Mouse (Mus musculus) heart, embryonic 16.5 days (tissue): ENCODE data around the gene Car5a. TPM values are rescaled to one million over a fixed set of nuclear protein-coding genes. Genes with fewer than 3 reads are reported as not detected.
A peak's percentile ranks its signal among the peaks of the same experiment; 100 is the strongest.

Experiments used
- ATAC-seq: fragments of 200-750 bp; cut with Nextera tagmentation; replicated peaks from 2 replicates; pipeline ENCODE4 v1.8.0; 2017; ENCODE audit warnings: moderate number of reproducible peaks; ENCODE audit not compliant: insufficient read depth, low FRiP score; ENCODE audit errors: extremely low read depth
- H3K27ac ChIP-seq: fragments of 300-500 bp; sonication (generic); 2 replicates; pipeline ENCODE4 v1.5.1; 2014; ENCODE audit warnings: mild to moderate bottlenecking, low read length, control low read depth, moderate library complexity
- H3K27me3 ChIP-seq: fragments of 300-500 bp; sonication (generic); 2 replicates; pipeline ENCODE4 v1.6.1; 2014; ENCODE audit warnings: low read length, mixed read lengths; ENCODE audit not compliant: control insufficient read depth, insufficient read depth
- H3K36me3 ChIP-seq: fragments of 300-500 bp; sonication (generic); 2 replicates; pipeline ENCODE4 v1.6.1; 2014; ENCODE audit not compliant: control insufficient read depth, insufficient read depth
- H3K4me1 ChIP-seq: fragments of 300-500 bp; sonication (generic); 2 replicates; pipeline ENCODE4 v1.6.1; 2014; ENCODE audit warnings: low read length, mixed read lengths; ENCODE audit not compliant: control insufficient read depth, insufficient read depth
- H3K4me2 ChIP-seq: fragments of 300-500 bp; sonication (generic); 2 replicates; pipeline ENCODE4 v1.6.1; 2014; ENCODE audit warnings: low read depth, mild to moderate bottlenecking, control low read depth, low read length
- H3K4me3 ChIP-seq: fragments of 300-500 bp; sonication (generic); 2 replicates; pipeline ENCODE4 v1.5.1; 2014; ENCODE audit warnings: mild to moderate bottlenecking, control low read depth, low read length
- H3K9ac ChIP-seq: fragments of 300-500 bp; sonication (generic); 2 replicates; pipeline ENCODE4 v1.6.1; 2014; ENCODE audit warnings: low read length, control low read depth
- H3K9me3 ChIP-seq: fragments of 300-500 bp; sonication (generic); replicated peaks from 2 replicates; pipeline ENCODE4 v1.6.1; 2016; ENCODE audit warnings: low read length; ENCODE audit not compliant: control insufficient read depth
- WGBS: fragments of 180-500 bp; shearing (Covaris S2); extraction: QIAGEN DNeasy Blood & Tissue Kit; methylation state at CpG from one replicate; pipeline ENCODE4 v1.1.7; 2014; 5-methylcytosine and 5-hydroxymethylcytosine counted together
- polyA plus RNA-seq: library from polyadenylated mRNA; unstranded; fragments of >200 nt; fragmentation: Nextera tagmentation; extraction: Ambion mirVana; gene quantifications from 2 replicates; pipeline ENCODE4 v1.2.1, GENCODE M21; 2015

Gene Car5a
- polyA plus RNA-seq, 1 experiment from 2014 or later, result not detected

DNA sequence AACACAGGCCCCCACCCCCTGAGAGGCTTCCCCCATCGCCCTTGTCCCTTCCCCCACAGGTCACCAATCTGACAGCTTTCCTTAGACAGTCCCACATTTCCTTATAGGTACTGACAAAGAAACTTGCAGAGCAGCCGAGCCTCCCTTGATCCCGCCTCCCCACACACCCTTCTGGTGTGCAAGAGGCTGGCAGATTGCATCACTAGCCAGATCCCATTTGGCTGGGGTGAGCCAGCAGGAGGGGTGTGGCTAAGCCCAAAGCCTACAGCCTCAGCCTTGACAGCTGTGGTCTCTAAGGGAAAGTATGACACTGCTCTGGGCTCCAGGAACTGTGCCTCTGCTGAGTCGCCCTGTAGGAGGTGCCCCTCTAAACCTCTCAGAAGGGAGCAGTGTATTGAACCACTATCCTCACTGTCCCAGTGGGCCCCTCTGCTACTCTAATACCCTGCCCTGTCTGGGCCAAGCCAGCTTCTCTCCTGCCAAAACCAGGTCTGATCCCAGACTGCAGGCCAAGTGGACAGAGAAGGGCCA is 46.2 kb downstream of the Car5a start:
- no peaks in the 10 kb centered on the region for H3K9me3 ChIP-seq
- peak overlapping the region; percentile 42; the same call in 1 of the 2 replicates for H3K9ac ChIP-seq
- peak overlapping the region; percentile 80 for H3K27ac ChIP-seq
- H3K4me1 ChIP-seq, result peaks cover 29% of the 10 kb centered on the region
- peak; percentile 58 for ATAC-seq
- no peak overlapping the region for H3K4me3 ChIP-seq
- 6% methylated on average over 4 of the region's 4 CpGs for WGBS
- H3K27me3 ChIP-seq, result no peaks in the 10 kb centered on the region
- H3K4me2 ChIP-seq, result peak overlapping the region; percentile 40
- H3K36me3 ChIP-seq, result no peaks in the 10 kb centered on the region

DNA sequence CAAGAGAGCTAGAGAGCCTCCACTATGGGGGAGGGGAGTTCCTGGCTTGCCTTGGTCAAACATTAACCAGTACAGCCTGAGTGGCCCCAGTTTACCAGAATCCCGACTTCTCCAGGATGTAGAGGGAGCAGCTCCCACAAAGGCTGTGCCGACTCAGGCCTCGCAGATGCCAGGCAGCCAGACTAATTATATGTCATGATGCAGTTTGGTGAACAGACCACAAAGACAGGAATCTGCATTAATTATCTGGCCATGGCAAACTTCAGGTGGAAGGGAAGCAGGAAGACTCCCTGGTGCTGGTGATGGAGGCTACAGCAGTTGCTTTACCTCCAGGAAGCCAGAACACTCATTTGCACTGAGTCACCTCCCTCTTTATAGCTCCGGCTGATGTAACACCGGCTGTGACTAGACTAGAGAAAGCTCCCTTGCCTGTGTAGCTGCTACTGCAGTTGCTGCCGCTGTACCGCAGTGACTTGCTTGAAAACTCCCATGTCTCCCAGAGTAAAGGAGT is 46.8 kb downstream of the Car5a start:
- ATAC-seq, result peak; percentile 26
- Histone ChIP-seq H3K4me1 (peaks cover 31% of the 10 kb centered on the region), H3K27ac (peak overlapping the region; percentile 80), H3K4me3 (no peak overlapping the region), H3K36me3 (no peaks in the 10 kb centered on the region), H3K9ac (peak overlapping the region; percentile 42; the same call in 1 of the 2 replicates), H3K9me3 (no peaks in the 10 kb centered on the region), H3K27me3 (no peaks in the 10 kb centered on the region), H3K4me2 (peak overlapping the region; percentile 40)
- WGBS, result 23% methylated on average over 7 of the region's 7 CpGs

GRCm38 (mm10) chr8:121897205-121897604 is 47.5 kb downstream of the Car5a start:
- H3K27me3 ChIP-seq, result no peaks in the 10 kb centered on the region
- 85% methylated on average over 9 of the region's 9 CpGs for WGBS
- no peak overlapping the region for H3K27ac ChIP-seq
- peaks cover 33% of the 10 kb centered on the region for H3K4me1 ChIP-seq
- no peak overlapping the region for H3K4me2 ChIP-seq
- H3K36me3 ChIP-seq, result no peaks in the 10 kb centered on the region
- H3K9me3 ChIP-seq, result no peaks in the 10 kb centered on the region
- no peak overlapping the region for H3K4me3 ChIP-seq
- no peak for ATAC-seq
- no peak overlapping the region for H3K9ac ChIP-seq

DNA sequence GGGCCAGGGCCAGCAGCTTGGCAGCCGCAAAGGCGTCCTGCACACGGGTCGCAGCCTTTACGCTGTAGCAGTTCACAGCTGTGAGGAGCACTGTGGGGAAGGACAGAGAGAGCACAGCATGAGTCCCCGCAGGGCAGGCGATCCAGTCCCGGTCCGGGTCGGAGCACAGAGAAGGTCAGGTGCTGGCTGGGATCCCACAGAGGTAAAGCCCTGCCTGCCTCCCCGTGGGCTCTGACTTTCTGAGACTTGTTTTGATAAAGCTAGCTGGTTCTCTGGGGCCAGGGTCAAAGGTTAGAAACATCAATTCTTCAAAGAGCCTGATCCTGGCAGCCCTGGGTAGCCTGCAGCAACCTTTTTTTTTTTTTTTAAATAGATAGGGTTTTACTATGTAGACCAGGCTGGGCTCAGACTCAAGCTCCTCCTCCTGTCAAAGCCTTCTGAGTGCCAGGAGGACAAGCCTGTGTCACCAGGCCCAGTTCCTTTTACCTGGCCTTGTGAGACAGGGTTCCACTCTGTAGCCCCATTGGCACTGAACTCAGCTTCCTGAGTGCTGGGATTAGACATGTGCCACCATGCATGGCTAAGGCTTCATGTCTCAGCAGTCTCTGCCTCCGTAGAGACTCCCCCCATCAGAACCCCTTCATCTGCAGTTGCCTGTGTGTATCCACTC is 48.1 kb downstream of the Car5a start:
- no peak for ATAC-seq
- Histone ChIP-seq H3K27me3 (no peaks in the 10 kb centered on the region), H3K9ac (no peak overlapping the region), H3K4me3 (no peak overlapping the region), H3K9me3 (no peaks in the 10 kb centered on the region), H3K36me3 (no peaks in the 10 kb centered on the region), H3K4me1 (peaks cover 27% of the 10 kb centered on the region), H3K4me2 (no peak overlapping the region), H3K27ac (no peak overlapping the region)
- 63% methylated on average over 12 of the region's 12 CpGs for WGBS

DNA sequence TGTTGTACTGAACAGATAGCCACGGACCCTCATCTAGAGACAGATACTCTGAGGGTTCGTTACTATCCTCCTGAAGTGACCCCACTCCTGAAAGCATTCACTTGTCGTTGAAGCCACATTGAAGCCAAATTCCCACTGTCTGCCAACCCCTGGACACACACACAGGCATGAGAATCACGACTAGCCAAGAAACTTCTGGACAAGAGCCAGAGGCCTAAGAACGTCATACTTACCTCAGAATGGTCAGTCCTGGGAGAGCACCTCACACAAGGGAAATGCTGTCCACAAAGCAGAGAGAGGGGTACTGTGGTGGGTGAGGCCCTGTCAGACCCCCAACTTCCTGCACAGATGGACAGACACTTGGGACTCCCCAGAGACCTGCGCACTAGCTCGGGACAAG is 48.8 kb downstream of the Car5a start:
- 62% methylated on average over 7 of the region's 7 CpGs for WGBS
- ATAC-seq, result no peak

DNA sequence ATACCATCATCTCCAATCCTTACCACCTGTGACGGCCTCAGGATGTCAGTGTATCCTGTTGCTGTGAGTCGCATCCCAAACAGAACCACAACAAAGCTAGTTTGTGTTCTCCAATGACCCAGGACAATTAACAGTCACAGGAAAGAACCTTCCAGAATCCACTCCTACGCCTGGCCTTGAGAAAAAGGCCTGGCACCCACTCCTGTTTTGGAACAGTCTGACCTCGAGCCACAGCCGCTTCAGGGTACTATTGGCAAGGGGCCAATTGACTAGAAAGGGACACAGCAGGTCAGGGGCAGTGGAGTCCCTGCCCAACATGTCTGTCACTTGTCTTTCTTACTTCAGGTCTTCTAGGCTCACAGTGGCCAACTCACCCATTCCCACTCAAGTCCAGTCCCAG is 51.8 kb downstream of the Car5a start:
- no peak overlapping the region for H3K4me2 ChIP-seq
- WGBS, result 68% methylated on average over 5 of the region's 5 CpGs
- no peaks in the 10 kb centered on the region for H3K27me3 ChIP-seq
- no peak overlapping the region for H3K4me3 ChIP-seq
- H3K9me3 ChIP-seq, result no peaks in the 10 kb centered on the region
- H3K9ac ChIP-seq, result no peak overlapping the region
- ATAC-seq, result no peak
- peaks cover 11% of the 10 kb centered on the region for H3K4me1 ChIP-seq
- no peak overlapping the region for H3K27ac ChIP-seq
- no peaks in the 10 kb centered on the region for H3K36me3 ChIP-seq

More for the DNA sequence above, 48.8 kb downstream of the Car5a start:
- no peak overlapping the region for H3K4me2 ChIP-seq
- H3K27me3 ChIP-seq, result no peaks in the 10 kb centered on the region
- H3K27ac ChIP-seq, result no peak overlapping the region
- peaks cover 24% of the 10 kb centered on the region for H3K4me1 ChIP-seq
- no peak overlapping the region for H3K9ac ChIP-seq
- H3K36me3 ChIP-seq, result no peaks in the 10 kb centered on the region
- no peak overlapping the region for H3K4me3 ChIP-seq
- no peaks in the 10 kb centered on the region for H3K9me3 ChIP-seq

DNA sequence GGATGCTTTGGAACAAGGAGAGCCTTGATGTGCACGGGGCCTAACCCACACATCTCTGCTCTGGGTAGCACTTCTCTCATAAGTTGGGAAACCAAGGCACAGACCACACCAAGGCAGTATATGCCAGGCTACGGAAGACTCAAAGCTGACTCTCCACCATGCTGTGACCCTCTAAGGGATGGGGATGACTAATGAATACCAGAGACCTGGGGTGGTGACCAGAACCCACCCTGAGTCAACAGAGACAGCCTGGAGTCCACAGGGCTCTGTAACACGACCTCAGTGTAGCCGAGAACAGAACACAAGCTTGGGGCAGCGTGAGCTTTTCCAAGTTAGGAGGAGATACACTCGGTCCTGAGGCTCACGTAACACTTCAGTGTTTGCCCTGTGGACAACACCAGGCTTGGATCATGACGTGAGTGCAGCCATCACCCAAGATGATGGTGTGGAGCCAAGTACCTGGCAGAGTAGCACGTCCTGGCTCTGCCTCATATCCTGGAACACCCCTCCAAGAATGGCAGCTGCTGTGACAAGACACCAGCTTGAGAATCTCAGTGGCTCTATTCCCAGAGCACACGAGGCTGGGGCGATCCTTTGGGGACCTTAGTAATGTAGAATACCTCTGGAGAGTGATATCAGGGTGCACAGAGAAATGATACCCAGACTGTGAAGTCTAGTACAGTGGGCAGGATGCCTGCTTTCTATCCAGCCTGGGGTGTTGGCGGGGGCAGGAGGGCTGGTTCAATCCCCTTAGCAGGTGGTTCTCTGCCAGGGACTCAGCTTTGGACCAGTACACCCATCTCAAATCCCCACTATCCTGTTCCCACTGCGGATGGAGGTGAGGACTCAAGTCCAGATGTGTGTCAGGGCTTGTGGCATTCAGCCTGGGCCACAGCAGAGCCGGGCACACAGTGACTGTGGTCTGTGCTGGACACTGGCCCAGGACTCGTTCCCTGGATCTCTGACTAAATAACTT is 54.6 kb downstream of the Car5a start:
- H3K9me3 ChIP-seq, result no peaks in the 10 kb centered on the region
- no peak for ATAC-seq
- no peaks in the 10 kb centered on the region for H3K27me3 ChIP-seq
- H3K4me1 ChIP-seq, result peaks cover 8% of the 10 kb centered on the region; the same call in 1 of the 2 replicates
- H3K4me2 ChIP-seq, result no peak overlapping the region
- H3K36me3 ChIP-seq, result peaks cover 10% of the 10 kb centered on the region; the same call in 1 of the 2 replicates
- H3K4me3 ChIP-seq, result no peak overlapping the region
- WGBS, result 70% methylated on average over 15 of the region's 15 CpGs
- H3K27ac ChIP-seq, result no peak overlapping the region
- H3K9ac ChIP-seq, result no peak overlapping the region

GRCm38 (mm10) chr8:121889317-121889716 is 55.4 kb downstream of the Car5a start:
- Histone ChIP-seq H3K27ac (no peak overlapping the region), H3K27me3 (no peaks in the 10 kb centered on the region), H3K36me3 (peaks cover 12% of the 10 kb centered on the region), H3K9ac (no peak overlapping the region), H3K4me3 (no peak overlapping the region), H3K9me3 (no peaks in the 10 kb centered on the region), H3K4me2 (no peak overlapping the region), H3K4me1 (peaks cover 8% of the 10 kb centered on the region; the same call in 1 of the 2 replicates)
- ATAC-seq, result no peak
- WGBS, result 86% methylated on average over 1 of the region's 1 CpGs
